Mouse (Mus musculus): ENCODE data around the gene Socs2. TPM values are rescaled to one million over a fixed set of nuclear protein-coding genes. Genes with fewer than 3 reads are reported as not detected.
A peak's percentile ranks its signal among the peaks of the same experiment; 100 is the strongest.

Socs2 gene
- polyA plus RNA-seq, 1 experiment: 0.74 TPM

DNA sequence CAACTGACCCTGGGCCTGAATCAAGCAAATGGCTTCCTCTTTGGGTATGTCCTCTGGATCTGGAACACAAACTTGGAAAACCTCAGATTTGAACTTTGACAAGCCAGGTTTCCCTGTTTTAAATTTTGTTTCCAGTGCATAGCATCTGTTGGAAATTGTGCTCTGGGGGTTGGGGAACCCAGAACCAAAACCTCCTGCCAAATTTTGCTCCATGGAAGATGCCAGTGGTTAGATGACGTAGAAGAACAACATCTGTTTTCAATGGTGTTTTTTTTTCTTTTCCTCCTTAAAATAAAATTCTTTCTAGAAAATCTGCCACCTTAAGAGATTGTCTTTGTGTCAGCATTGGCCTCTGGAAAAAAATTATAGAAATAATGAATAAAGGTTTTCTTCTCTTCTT, 31.9 kb downstream of the Socs2 start:
- no peak overlapping the region for H3K4me3 ChIP-seq (ENCODE audit: insufficient read depth, low read length)
- peaks cover 15% of the 10 kb centered on the region for H3K4me1 ChIP-seq (ENCODE audit: control insufficient read depth, insufficient read depth, low read length)
- no peak overlapping the region for H3K27ac ChIP-seq (ENCODE audit: insufficient read depth, low read depth, low read length)
- TF ChIP-seq POLR2A (IDR thresholded peaks at IDR 0.05; ENCODE audit: borderline replicate concordance, low read depth, low read length): no peak
- no peak for TF ChIP-seq CTCF (IDR thresholded peaks at IDR 0.05; ENCODE audit: low read depth, low read length)

DNA sequence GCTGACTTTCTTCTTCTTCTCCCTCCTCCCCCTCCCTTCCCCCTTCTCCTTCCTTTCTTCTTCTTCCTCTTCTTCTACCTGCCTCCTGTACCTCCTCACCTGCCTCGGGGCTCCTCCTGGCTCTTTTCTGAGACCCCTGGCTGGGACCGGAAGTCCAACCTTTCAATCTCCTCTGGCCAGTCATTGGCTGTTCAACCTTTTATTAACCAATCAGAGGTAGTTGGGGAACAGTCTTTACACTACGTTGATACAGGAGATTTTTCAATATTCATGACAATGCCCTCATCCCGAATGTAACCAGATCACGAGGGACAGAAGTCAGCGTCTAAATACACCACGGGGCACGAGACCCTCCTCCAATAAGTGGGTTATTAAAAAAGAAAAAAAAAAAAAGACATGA, 32.5 kb downstream of the Socs2 start:
- TF ChIP-seq POLR2A (IDR thresholded peaks at IDR 0.05; ENCODE audit: borderline replicate concordance, low read depth, low read length) (no peak), CTCF (IDR thresholded peaks at IDR 0.05; ENCODE audit: low read depth, low read length) (no peak)
- Histone ChIP-seq H3K27ac (ENCODE audit: insufficient read depth, low read depth, low read length) (no peak overlapping the region), H3K4me3 (ENCODE audit: insufficient read depth, low read length) (no peak overlapping the region), H3K4me1 (ENCODE audit: control insufficient read depth, insufficient read depth, low read length) (peaks cover 15% of the 10 kb centered on the region)

GRCm38 (mm10) chr10:95373340-95373739, 43.6 kb downstream of the Socs2 start:
- H3K4me3 ChIP-seq (ENCODE audit: insufficient read depth, low read length): no peak overlapping the region
- TF ChIP-seq CTCF (IDR thresholded peaks at IDR 0.05; ENCODE audit: low read depth, low read length): no peak
- no peak for TF ChIP-seq POLR2A (IDR thresholded peaks at IDR 0.05; ENCODE audit: borderline replicate concordance, low read depth, low read length)
- H3K27ac ChIP-seq (ENCODE audit: insufficient read depth, low read depth, low read length): no peak overlapping the region

GRCm38 (mm10) chr10:95371942-95372341, 45.0 kb downstream of the Socs2 start:
- Histone ChIP-seq H3K4me3 (ENCODE audit: insufficient read depth, low read length) (no peak overlapping the region), H3K27ac (ENCODE audit: insufficient read depth, low read depth, low read length) (no peak overlapping the region), H3K4me1 (ENCODE audit: control insufficient read depth, insufficient read depth, low read length) (peaks cover 23% of the 10 kb centered on the region)
- TF ChIP-seq CTCF (IDR thresholded peaks at IDR 0.05; ENCODE audit: low read depth, low read length) (no peak), POLR2A (IDR thresholded peaks at IDR 0.05; ENCODE audit: borderline replicate concordance, low read depth, low read length) (no peak)

More at GRCm38 (mm10) chr10:95373340-95373739, 43.6 kb downstream of the Socs2 start:
- peaks cover 14% of the 10 kb centered on the region for H3K4me1 ChIP-seq (ENCODE audit: control insufficient read depth, insufficient read depth, low read length)

DNA sequence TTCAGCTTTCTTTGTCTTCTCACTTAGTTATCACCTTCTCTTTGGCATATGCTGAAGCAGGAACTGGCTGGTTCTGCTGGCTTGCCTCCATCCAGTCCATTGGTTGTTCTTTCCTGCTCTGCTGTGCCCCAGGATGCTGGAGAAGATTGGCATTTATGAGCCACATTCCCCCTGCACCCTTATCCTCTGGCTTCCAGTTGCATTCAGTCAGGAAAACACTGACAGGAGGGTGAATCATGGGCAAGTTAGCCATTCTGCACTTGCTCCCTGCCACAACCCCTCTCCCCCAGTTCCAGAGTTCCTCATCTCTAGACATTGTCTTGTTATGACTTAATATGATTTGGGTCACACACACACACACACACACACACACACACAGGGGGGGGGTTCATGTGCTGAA, 47.8 kb downstream of the Socs2 start:
- H3K4me3 ChIP-seq (ENCODE audit: insufficient read depth, low read length): no peak overlapping the region
- peaks cover 23% of the 10 kb centered on the region for H3K4me1 ChIP-seq (ENCODE audit: control insufficient read depth, insufficient read depth, low read length)
- no peak overlapping the region for H3K27ac ChIP-seq (ENCODE audit: insufficient read depth, low read depth, low read length)
- TF ChIP-seq CTCF (IDR thresholded peaks at IDR 0.05; ENCODE audit: low read depth, low read length) (no peak), POLR2A (IDR thresholded peaks at IDR 0.05; ENCODE audit: borderline replicate concordance, low read depth, low read length) (no peak)

DNA sequence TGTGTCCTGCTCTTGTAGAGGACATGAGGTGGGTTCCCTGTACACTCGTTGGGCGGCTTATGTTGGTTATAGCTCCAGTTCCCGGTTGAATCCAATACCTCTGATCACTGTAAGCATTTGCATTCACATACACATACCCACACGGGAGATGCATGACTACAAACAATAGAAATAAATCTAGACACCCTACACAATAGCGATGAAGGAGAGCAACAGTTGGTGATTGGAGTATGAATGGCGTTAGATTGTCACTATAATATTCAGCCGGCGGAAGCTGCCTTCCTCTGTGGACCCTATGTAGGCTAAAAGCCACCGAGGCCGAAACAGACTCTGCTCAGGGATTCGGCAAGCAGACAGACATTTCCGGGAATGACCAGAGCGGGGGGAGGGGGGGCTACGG, 48.8 kb downstream of the Socs2 start:
- TF ChIP-seq CTCF (IDR thresholded peaks at IDR 0.05; ENCODE audit: low read depth, low read length) (no peak), POLR2A (IDR thresholded peaks at IDR 0.05; ENCODE audit: borderline replicate concordance, low read depth, low read length) (no peak)
- Histone ChIP-seq H3K4me3 (ENCODE audit: insufficient read depth, low read length) (no peak overlapping the region), H3K27ac (ENCODE audit: insufficient read depth, low read depth, low read length) (no peak overlapping the region), H3K4me1 (ENCODE audit: control insufficient read depth, insufficient read depth, low read length) (peaks cover 23% of the 10 kb centered on the region)

DNA sequence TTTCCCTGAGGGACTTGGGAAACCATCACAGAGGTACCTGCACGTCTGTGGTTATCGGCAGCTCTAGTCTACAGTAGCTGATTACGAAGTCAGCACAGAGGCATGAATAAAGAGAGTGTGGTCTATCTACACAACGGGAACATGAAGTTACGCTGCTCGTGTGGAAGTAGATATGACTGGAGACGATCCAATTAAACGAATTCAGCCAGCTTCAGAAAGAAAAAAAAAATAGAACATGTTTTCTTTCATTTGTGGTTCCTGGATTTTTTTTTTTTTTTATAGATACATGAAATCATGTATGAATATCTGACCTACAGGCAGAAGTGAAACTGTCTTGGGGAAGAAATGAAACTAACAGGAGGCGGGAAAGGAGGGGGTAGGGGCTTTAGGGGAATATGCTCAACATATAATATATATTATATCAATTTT, 49.3 kb downstream of the Socs2 start:
- peak overlapping the region; percentile 37 for H3K4me3 ChIP-seq (ENCODE audit: insufficient read depth, low read length)
- no peak for TF ChIP-seq CTCF (IDR thresholded peaks at IDR 0.05; ENCODE audit: low read depth, low read length)
- TF ChIP-seq POLR2A (IDR thresholded peaks at IDR 0.05; ENCODE audit: borderline replicate concordance, low read depth, low read length): no peak
- peak overlapping the region; percentile 18 for H3K27ac ChIP-seq (ENCODE audit: insufficient read depth, low read depth, low read length)
- H3K4me1 ChIP-seq (ENCODE audit: control insufficient read depth, insufficient read depth, low read length): peaks cover 23% of the 10 kb centered on the region

- TF ChIP-seq CTCF (IDR thresholded peaks at IDR 0.05; ENCODE audit: low read depth, low read length) (no peak), POLR2A (IDR thresholded peaks at IDR 0.05; ENCODE audit: borderline replicate concordance, low read depth, low read length) (no peak)
- Histone ChIP-seq H3K4me1 (ENCODE audit: control insufficient read depth, insufficient read depth, low read length) (peaks cover 23% of the 10 kb centered on the region), H3K27ac (ENCODE audit: insufficient read depth, low read depth, low read length) (peak overlapping the region; percentile 18), H3K4me3 (ENCODE audit: insufficient read depth, low read length) (peak overlapping the region; percentile 37)
Measured at GRCm38 (mm10) chr10:95367241-95367640, 49.7 kb downstream of the Socs2 start.

DNA sequence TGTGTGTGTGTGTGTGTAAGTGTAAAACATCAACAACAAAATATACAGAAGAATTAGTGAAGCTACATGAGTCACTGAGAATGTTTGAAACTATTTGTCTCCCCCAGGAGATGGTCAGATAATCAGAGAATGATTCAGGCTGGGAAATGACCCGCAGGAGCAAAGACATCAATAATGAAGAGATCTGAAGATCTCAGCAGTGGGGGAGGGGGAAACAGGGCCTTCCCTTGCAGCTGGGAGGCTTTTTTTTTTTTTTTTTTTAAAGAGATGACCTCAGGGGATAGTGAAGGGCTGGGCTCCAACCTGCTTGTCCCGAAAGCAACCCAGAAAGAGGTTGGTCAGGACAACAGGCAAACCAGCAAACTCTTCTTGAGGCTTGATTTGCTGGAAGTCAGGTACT, 54.7 kb downstream of the Socs2 start:
- H3K4me1 ChIP-seq (ENCODE audit: control insufficient read depth, insufficient read depth, low read length): peaks cover 11% of the 10 kb centered on the region
- H3K4me3 ChIP-seq (ENCODE audit: insufficient read depth, low read length): no peak overlapping the region
- no peak overlapping the region for H3K27ac ChIP-seq (ENCODE audit: insufficient read depth, low read depth, low read length)
- TF ChIP-seq POLR2A (IDR thresholded peaks at IDR 0.05; ENCODE audit: borderline replicate concordance, low read depth, low read length) (no peak), CTCF (IDR thresholded peaks at IDR 0.05; ENCODE audit: low read depth, low read length) (no peak)

GRCm38 (mm10) chr10:95361260-95361841, 55.6 kb downstream of the Socs2 start:
- Histone ChIP-seq H3K4me3 (ENCODE audit: insufficient read depth, low read length) (no peak overlapping the region), H3K4me1 (ENCODE audit: control insufficient read depth, insufficient read depth, low read length) (peaks cover 8% of the 10 kb centered on the region), H3K27ac (ENCODE audit: insufficient read depth, low read depth, low read length) (no peak overlapping the region)
- TF ChIP-seq CTCF (IDR thresholded peaks at IDR 0.05; ENCODE audit: low read depth, low read length): no peak
- TF ChIP-seq POLR2A (IDR thresholded peaks at IDR 0.05; ENCODE audit: borderline replicate concordance, low read depth, low read length): no peak
